Mouse (Mus musculus): ENCODE measurements around the gene Cdr1.

- TF ChIP-seq CTCF (conservative IDR thresholded peaks at IDR 0.05 in 1 of 2, IDR thresholded peaks at IDR 0.05 in 1 of 2; ENCODE audit: low read depth in 2 of 2, low read length in 2 of 2), result no peak
- TF ChIP-seq MYC (IDR thresholded peaks at IDR 0.05; ENCODE audit: low read depth, low read length), result no peak
Measured at GRCm38 (mm10) chrX:61134592-61134991, 50.8 kb downstream of the Cdr1 start.

Measured in CH12.LX (cell line).